Mouse (Mus musculus): ENCODE results near the gene E130218I03Rik. TPM values are rescaled to one million over a fixed set of nuclear protein-coding genes. Genes with fewer than 3 reads are reported as not detected.

E130218I03Rik gene
- 0.23 TPM for polyA plus RNA-seq (2021)

DNA sequence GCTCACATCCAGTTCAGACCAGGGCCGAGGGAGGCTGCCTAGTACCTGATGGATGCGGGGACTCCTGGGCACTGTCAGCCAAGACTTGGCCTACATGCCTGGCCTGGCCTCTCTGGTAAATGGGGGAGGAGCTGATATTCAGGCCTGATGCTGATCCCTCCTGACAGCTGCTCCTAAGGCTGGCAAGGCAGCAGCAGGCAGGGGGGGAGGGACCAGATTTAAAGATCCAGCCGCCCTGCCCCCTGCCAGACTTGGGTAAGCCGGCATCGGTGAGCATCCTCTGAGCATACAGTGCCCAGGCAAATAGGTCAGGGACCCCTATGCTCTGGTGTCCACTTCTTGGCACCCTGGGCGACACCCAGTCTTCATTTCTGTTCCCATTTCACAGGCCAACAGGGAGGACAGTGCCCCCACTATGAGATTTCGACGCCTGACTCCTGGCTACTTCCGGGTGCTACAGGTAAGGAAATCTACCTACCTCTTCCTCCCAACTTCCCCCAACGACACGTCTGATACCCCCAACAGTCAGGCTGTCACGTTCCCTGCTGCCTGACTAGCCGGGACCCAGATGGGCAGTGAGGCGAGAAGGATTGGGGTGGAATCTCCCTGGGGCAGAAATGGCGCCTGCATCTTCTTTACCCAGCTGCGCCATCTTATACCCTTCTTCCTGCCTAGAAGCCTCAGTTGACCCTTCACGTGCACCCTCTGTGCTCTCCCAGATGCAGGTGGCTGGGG is at the start of gene E130218I03Rik:
Gene E130218I03Rik, plus strand, starts transcription at position 147 of the 735 bp plus-strand sequence.
- TF ChIP-seq CTCF (IDR thresholded peaks at IDR 0.05), result no peak
- in situ Hi-C loops (cut with MboI; ENCODE audit: low pct_unique_long_range_greater_than_20kb), result loop anchor here (5.0 to 10.0 kb wide), 2 partner anchors 56 to 149 kb away; partner anchors contain the start of genes Cd52 and Cep85
- POLR2A ChIA-PET, result no interaction called here
- CTCF ChIA-PET, result interaction anchor here (1.2 kb wide), 1 partner anchor 57 kb away, joined by 3 read pairs; the partner anchor contains the start of gene Cep85
- no peaks in the 10 kb centered on the region for H3K27me3 ChIP-seq
- DNase-seq (ENCODE audit: low read depth, low spot score) (no peak), ATAC-seq (no peak)

DNA sequence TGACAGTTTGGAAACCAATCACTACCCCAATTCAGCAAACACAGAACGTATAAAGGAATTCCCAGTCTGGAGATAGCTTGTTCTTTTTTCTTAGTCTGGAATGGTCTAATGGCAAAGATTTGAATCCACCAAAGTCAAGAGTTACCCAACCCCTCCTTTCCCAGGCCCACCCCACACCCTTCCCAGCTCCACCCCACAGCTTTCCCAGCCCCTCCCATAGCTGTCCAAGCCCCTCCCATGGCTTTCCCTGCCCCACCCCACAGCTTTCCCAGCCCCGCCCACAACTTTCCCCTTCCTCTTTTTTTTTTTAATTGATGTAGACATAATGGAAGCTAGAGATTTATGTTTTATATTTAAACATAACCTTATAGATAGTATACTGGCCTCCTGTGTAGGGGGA is 44.1 kb upstream of the E130218I03Rik start:
- TF ChIP-seq CTCF (IDR thresholded peaks at IDR 0.05), result no peak
- CTCF ChIA-PET, result interaction anchor here (0.8 to 1.4 kb wide), 2 partner anchors 12 to 29 kb away, joined by 4 read pairs; partner anchors contain the start of gene Cep85
- POLR2A ChIA-PET, result no interaction called here
- no peak for ATAC-seq
- DNase-seq (ENCODE audit: low read depth, low spot score), result no peak
- no peaks in the 10 kb centered on the region for H3K27me3 ChIP-seq
- in situ Hi-C loops (cut with MboI; ENCODE audit: low pct_unique_long_range_greater_than_20kb), result no loop called here

GRCm38 (mm10) chr4:134202904-134203303 is 40.6 kb upstream of the E130218I03Rik start, which contains the start of gene Gm7534:
Gm7534 (minus strand) TSS chr4:134203004.
- DNase-seq (ENCODE audit: low read depth, low spot score) (no peak), ATAC-seq (no peak)
- CTCF ChIA-PET, result no interaction called here
- POLR2A ChIA-PET, result no interaction called here
- no peaks in the 10 kb centered on the region for H3K27me3 ChIP-seq
- in situ Hi-C loops (cut with MboI; ENCODE audit: low pct_unique_long_range_greater_than_20kb), result no loop called here
- no peak for TF ChIP-seq CTCF (IDR thresholded peaks at IDR 0.05)

DNA sequence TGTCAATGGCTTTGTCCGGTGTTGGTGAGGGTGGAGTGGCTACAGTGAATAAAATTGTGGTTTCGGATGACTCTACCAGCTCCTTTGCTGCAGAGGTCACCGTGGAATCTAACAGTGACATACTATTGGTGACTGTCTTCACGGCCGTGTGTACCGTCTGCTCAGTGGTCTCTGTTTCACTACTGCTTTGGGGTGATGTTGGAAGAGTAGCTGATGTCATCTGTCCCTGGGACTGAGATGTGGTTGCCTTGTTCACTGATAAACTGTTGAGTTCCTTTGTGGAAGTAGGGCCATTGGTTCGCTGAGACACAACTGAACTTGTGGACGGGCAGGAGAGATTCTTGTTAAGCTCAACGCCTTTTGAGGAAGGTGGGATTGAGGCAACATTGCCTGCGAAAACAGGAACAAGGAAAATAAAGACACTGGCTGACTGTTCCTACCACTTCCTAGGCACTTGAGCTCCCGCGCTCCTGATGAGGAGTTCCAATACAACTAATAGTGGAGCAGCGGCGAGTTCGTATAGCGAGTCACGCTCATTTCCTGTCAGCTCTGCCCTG is 40.0 kb upstream of the E130218I03Rik start:
- no peaks in the 10 kb centered on the region for H3K27me3 ChIP-seq
- ATAC-seq (no peak), DNase-seq (ENCODE audit: low read depth, low spot score) (no peak)
- CTCF ChIA-PET, result interaction anchor here (1.4 kb wide), 1 partner anchor 60 kb away, joined by 3 read pairs; no protein-coding TSS in a partner anchor
- no peak for TF ChIP-seq CTCF (IDR thresholded peaks at IDR 0.05)
- in situ Hi-C loops (cut with MboI; ENCODE audit: low pct_unique_long_range_greater_than_20kb), result no loop called here
- POLR2A ChIA-PET, result no interaction called here

DNA sequence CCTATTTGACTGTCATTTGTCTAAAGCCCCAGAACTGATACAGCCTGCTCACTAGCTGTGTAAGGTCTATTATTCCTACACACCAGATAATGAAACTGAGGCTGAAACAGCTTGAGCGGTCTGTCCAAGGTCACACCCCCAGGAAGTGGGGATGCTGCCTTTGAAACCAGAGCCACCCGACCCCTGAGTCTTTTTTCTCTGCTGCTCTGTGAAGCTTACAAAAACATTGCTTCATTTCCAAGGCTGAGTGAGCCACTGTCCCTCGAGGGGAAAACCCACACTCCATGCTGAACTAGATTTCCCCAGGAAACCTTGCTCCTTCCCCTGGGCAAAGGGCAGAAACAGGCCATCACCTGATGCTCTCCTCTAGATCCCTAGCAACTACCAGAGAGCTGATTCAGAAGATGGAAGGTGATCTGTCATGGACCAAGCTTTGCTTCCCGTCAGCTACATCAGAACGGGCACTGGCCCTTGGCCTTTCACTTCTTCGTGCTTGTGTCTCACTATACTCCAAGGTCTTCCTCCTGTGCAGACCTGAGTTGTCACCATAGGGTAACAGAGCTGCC is 36.9 kb upstream of the E130218I03Rik start:
- no peaks in the 10 kb centered on the region for H3K27me3 ChIP-seq
- DNase-seq (ENCODE audit: low read depth, low spot score) (no peak), ATAC-seq (no peak)
- in situ Hi-C loops (cut with MboI; ENCODE audit: low pct_unique_long_range_greater_than_20kb), result no loop called here
- ChIA-PET CTCF (interaction anchor here (1.9 kb wide), 1 partner anchor 9 kb away, joined by 5 read pairs; no protein-coding TSS in a partner anchor), POLR2A (interaction anchor here (0.5 to 0.7 kb wide), 3 partner anchors 17 to 144 kb away, joined by 3 to 8 read pairs (median 4); no protein-coding TSS in a partner anchor)
- TF ChIP-seq CTCF (IDR thresholded peaks at IDR 0.05), result no peak

- DNase-seq (ENCODE audit: low read depth, low spot score) (peak; percentile 96), ATAC-seq (peak; percentile 91)
- ChIA-PET POLR2A (no interaction called here), CTCF (interaction anchor here (0.5 to 1.7 kb wide), 3 partner anchors 23 to 145 kb away, joined by 3 to 4 read pairs (median 4); partner anchors contain the start of genes Cep85 and Gm30191)
- TF ChIP-seq CTCF (IDR thresholded peaks at IDR 0.05), result no peak
- no peaks in the 10 kb centered on the region for H3K27me3 ChIP-seq
- in situ Hi-C loops (cut with MboI; ENCODE audit: low pct_unique_long_range_greater_than_20kb), result no loop called here
Measured at GRCm38 (mm10) chr4:134222793-134223600, 20.5 kb upstream of the E130218I03Rik start.

DNA sequence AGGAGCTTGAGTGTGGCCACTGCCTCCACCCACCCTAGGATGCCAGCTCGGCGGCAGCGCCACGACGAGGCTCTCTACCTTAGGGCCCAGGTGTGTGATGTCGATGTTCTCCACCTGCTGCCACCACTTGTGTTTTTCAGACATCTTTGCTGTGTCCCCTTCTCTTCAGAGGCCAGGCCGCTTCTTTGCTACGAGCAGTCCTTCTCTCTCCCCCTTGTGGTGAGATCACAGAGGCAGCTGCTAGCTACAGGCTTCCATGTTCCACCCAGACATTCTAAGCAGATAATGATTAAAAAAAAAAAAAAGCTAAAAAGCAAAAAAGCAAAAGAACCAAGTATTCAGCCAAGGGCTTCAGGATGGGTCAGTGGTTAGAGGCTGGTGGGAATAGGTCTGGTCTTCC is 16.3 kb upstream of the E130218I03Rik start, which contains the start of gene Catsper4:
Gene Catsper4, minus strand, starts transcription at position 190 of the 400 bp plus-strand sequence.
- no peak for DNase-seq (ENCODE audit: low read depth, low spot score)
- POLR2A ChIA-PET, result no interaction called here
- CTCF ChIA-PET, result interaction anchor here (1.4 kb wide), 1 partner anchor 40 kb away, joined by 3 read pairs; the partner anchor contains the start of gene Cep85
- in situ Hi-C loops (cut with MboI; ENCODE audit: low pct_unique_long_range_greater_than_20kb), result no loop called here
- no peak for TF ChIP-seq CTCF (IDR thresholded peaks at IDR 0.05)
- ATAC-seq, result no peak
- H3K27me3 ChIP-seq, result no peaks in the 10 kb centered on the region

DNA sequence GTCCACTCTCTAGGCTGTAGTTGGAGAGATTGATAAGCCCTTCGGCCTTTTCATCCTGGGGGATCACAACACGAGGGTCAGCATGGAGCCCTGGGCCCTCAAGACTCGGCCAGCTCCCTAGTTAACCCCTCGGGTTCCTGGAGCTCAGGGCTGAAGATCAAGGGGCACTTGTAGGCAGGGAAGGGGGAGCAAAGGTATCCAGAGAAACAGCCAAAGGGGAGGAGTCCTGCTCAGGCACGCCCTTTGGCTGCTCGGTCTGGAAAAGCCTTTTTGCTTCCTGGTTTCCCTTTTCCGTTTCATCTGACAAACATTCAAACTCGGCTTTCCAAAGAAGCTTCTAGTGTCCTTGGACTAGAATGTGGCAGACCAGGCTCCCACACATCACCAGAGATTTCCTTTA is 13.0 kb upstream of the E130218I03Rik start:
- no peaks in the 10 kb centered on the region for H3K27me3 ChIP-seq
- CTCF ChIA-PET, result interaction anchor here (1.2 kb wide), 1 partner anchor 11 kb away, joined by 3 read pairs; no protein-coding TSS in a partner anchor
- TF ChIP-seq CTCF (IDR thresholded peaks at IDR 0.05), result no peak
- DNase-seq (ENCODE audit: low read depth, low spot score) (no peak), ATAC-seq (no peak)
- POLR2A ChIA-PET, result no interaction called here
- in situ Hi-C loops (cut with MboI; ENCODE audit: low pct_unique_long_range_greater_than_20kb), result no loop called here

DNA sequence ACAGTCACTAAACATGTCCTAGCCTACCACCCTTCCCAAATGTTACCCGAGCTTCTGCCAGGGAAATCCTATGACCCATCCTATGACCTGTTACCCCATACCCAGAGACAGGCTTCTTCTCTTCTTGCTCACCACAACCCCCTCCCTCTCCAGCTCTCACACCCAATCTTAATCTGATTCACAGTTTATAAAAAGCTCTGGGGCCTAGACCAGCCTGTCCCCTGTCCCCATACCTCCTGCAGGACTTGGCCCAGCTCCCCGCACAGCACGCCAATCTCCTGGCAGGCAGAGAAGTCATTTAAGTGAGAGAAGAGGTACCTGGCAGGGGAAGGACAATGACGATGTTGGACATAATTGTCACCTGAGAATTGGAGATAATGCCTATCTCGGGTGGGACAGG is 8.6 kb upstream of the E130218I03Rik start:
- CTCF ChIA-PET, result no interaction called here
- DNase-seq (ENCODE audit: low read depth, low spot score), result no peak
- in situ Hi-C loops (cut with MboI; ENCODE audit: low pct_unique_long_range_greater_than_20kb), result no loop called here

More for the DNA sequence above, 8.6 kb upstream of the E130218I03Rik start:
- POLR2A ChIA-PET, result no interaction called here
- no peaks in the 10 kb centered on the region for H3K27me3 ChIP-seq
- no peak for ATAC-seq
- TF ChIP-seq CTCF (IDR thresholded peaks at IDR 0.05), result no peak

Measured in Patski (cell line).